Mouse (Mus musculus): ENCODE measurements around the gene Zfp953. TPM values are rescaled to one million over a fixed set of nuclear protein-coding genes. Genes with fewer than 3 reads are reported as not detected.

Zfp953 gene
- 0.78 and 0.92 TPM in 2 replicates for polyA plus RNA-seq (2015; fragmentation: Nextera tagmentation; extraction: Ambion mirVana)

GRCm38 (mm10) chr13:67360131-67360744 is at the start of gene Zfp953, which contains the start of gene Gm28044:
TSS of gene Zfp953 (minus strand) at chr13:67360605.
TSS of gene Gm28044 (minus strand) at chr13:67360536.

GRCm38 (mm10) chr13:67399183-67399903 is 38.9 kb upstream of the Zfp953 start, which contains the start of gene Zfp429:
TSS of gene Zfp429 (minus strand) at chr13:67399819.

GRCm38 (mm10) chr13:67375050-67375911 is 14.9 kb upstream of the Zfp953 start, which contains the start of the genes Gm28041 and Zfp456:
TSS of gene Gm28041 (minus strand) at chr13:67375733.
TSS of gene Zfp456 (minus strand) at chr13:67375810.

GRCm38 (mm10) chr13:67332019-67332724 is 28.2 kb downstream of the Zfp953 start, which contains the start of gene Zfp595:
TSS of gene Zfp595 (minus strand) at chr13:67332570.

GRCm38 (mm10) chr13:67305822-67306672 is 54.4 kb downstream of the Zfp953 start, which contains the start of gene Zfp457:
TSS of gene Zfp457 (minus strand) at chr13:67306485.

Other genes with a start within 250 kb of the Zfp953 start
- gene Rslcan18, start 244.3 kb downstream of the Zfp953 start, polyA plus RNA-seq (2015; fragmentation: Nextera tagmentation; extraction: Ambion mirVana) = 0.10 and 0.18 TPM in 2 replicates
- gene Zfp759, start 238.9 kb downstream of the Zfp953 start, polyA plus RNA-seq (2015; fragmentation: Nextera tagmentation; extraction: Ambion mirVana) = 0.47 and 0.56 TPM in 2 replicates
- 1.9 and 3.0 TPM in 2 replicates for gene Rsl1, start 187.4 kb downstream of the Zfp953 start, polyA plus RNA-seq (2015; fragmentation: Nextera tagmentation; extraction: Ambion mirVana)
- gene Zfp455, start 166.1 kb downstream of the Zfp953 start, polyA plus RNA-seq (2015; fragmentation: Nextera tagmentation; extraction: Ambion mirVana) = 0.48 and 0.76 TPM in 2 replicates
- gene Zfp458, start 82.1 kb downstream of the Zfp953 start, polyA plus RNA-seq (2015; fragmentation: Nextera tagmentation; extraction: Ambion mirVana) = 0.95 and 1.1 TPM in 2 replicates
- gene Zfp457, start 54.1 kb downstream of the Zfp953 start, polyA plus RNA-seq (2015; fragmentation: Nextera tagmentation; extraction: Ambion mirVana) = 0.49 and 0.53 TPM in 2 replicates
- gene Zfp595, start 28.0 kb downstream of the Zfp953 start, polyA plus RNA-seq (2015; fragmentation: Nextera tagmentation; extraction: Ambion mirVana) = 1.3 TPM in 2 replicates
- gene Gm28044, start 69 bp downstream of the Zfp953 start, polyA plus RNA-seq (2015; fragmentation: Nextera tagmentation; extraction: Ambion mirVana) = 0.25 TPM in 1 of 2 replicates, not detected in the other
- gene Gm28041, start 15.1 kb upstream of the Zfp953 start, polyA plus RNA-seq (2015; fragmentation: Nextera tagmentation; extraction: Ambion mirVana) = 0.24 and 0.38 TPM in 2 replicates
- 0.79 and 1.2 TPM in 2 replicates for gene Zfp456, start 15.2 kb upstream of the Zfp953 start, polyA plus RNA-seq (2015; fragmentation: Nextera tagmentation; extraction: Ambion mirVana)
- 2.1 and 2.4 TPM in 2 replicates for gene Zfp429, start 39.2 kb upstream of the Zfp953 start, polyA plus RNA-seq (2015; fragmentation: Nextera tagmentation; extraction: Ambion mirVana)
- 0.41 and 0.76 TPM in 2 replicates for gene Zfp459, start 60.8 kb upstream of the Zfp953 start, polyA plus RNA-seq (2015; fragmentation: Nextera tagmentation; extraction: Ambion mirVana)
- gene Zfp874a, start 91.0 kb upstream of the Zfp953 start, polyA plus RNA-seq (2015; fragmentation: Nextera tagmentation; extraction: Ambion mirVana) = 5.7 and 7.4 TPM in 2 replicates
- gene Zfp874b, start 123.7 kb upstream of the Zfp953 start, polyA plus RNA-seq (2015; fragmentation: Nextera tagmentation; extraction: Ambion mirVana) = 3.1 and 3.8 TPM in 2 replicates
- 3.3 and 3.8 TPM in 2 replicates for gene Zfp58, start 139.9 kb upstream of the Zfp953 start, polyA plus RNA-seq (2015; fragmentation: Nextera tagmentation; extraction: Ambion mirVana)
- gene Gm26965, start 165.5 kb upstream of the Zfp953 start, polyA plus RNA-seq (2015; fragmentation: Nextera tagmentation; extraction: Ambion mirVana) = not detected in 2 replicates
- gene Zfp87, start 165.6 kb upstream of the Zfp953 start, polyA plus RNA-seq (2015; fragmentation: Nextera tagmentation; extraction: Ambion mirVana) = 14.5 and 17.2 TPM in 2 replicates
- gene Zfp748, start 193.2 kb upstream of the Zfp953 start, polyA plus RNA-seq (2015; fragmentation: Nextera tagmentation; extraction: Ambion mirVana) = 3.8 and 3.9 TPM in 2 replicates
- gene Zfp729b, start 249.1 kb upstream of the Zfp953 start, polyA plus RNA-seq (2015; fragmentation: Nextera tagmentation; extraction: Ambion mirVana) = 1.8 and 2.7 TPM in 2 replicates

All from spleen, postnatal 0 days (tissue).